Mouse (Mus musculus) layer of hippocampus, adult 9-11 months (tissue): ENCODE data around the gene Spag16.

Experiments used
- DNase-seq: peaks from one replicate; pipeline ENCODE4 v3.0.0; 2022

Spag16 gene

GRCm38 (mm10) chr1:70104683-70105082 lies 277.9 kb downstream of the Spag16 start:
- DNase-seq: no peak

GRCm38 (mm10) chr1:70116212-70116982 lies 289.6 kb downstream of the Spag16 start:
- DNase-seq: no peak

DNA sequence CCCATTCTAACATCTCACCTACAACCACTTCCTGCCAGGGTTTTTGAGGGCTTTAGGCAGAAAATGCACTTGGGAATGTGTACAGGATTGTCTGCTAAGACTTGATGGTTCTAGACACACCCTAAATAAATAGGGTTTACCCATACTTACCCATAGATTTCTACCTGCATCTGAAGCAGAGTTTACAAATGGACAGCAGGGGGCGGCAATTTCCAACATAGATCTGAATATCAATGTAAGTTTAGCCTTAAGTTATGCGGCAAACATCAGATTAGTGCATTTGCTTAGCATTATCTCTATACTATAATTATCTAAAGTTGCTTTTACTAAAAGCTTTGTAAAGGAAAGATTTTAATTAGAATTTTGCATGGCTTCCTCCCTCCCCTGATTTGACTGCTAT lies 301.3 kb downstream of the Spag16 start:
- no peak for DNase-seq

- no peak for DNase-seq
Measured at GRCm38 (mm10) chr1:70135547-70135946, 308.8 kb downstream of the Spag16 start.

- no peak for DNase-seq
Measured at GRCm38 (mm10) chr1:70165343-70166158, 338.8 kb downstream of the Spag16 start.

GRCm38 (mm10) chr1:70180123-70180741 lies 353.5 kb downstream of the Spag16 start:
- no peak for DNase-seq

- DNase-seq: no peak
Measured at GRCm38 (mm10) chr1:70264815-70265214, 438.0 kb downstream of the Spag16 start.

DNA sequence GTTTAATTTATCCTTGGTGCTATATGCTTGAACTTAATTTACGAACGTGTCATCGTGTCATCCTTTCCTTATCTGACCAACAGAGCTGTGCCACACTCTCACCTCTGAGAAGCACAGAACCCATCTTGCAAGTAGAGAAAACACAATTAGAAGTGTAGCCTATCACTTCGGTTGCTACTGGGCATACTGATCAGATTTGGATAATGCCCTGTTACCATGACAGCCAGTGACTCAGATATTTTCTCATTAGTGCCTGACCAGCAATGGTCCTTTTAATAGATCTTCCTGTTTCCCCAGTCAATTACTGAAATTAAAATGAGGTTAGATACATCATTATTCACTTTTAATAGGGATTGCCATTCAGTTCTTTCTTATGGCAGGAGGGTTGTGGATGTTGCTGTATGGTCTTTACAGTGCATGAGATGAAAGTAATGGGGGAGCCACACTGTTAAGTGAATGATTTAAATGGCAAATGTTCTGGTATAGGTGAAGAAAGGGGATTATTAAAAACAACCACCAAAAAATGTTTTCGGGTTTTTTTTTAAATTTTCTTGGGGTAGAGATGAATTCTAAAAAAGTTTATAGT lies 439.2 kb downstream of the Spag16 start:
- DNase-seq: peak; percentile 12

DNA sequence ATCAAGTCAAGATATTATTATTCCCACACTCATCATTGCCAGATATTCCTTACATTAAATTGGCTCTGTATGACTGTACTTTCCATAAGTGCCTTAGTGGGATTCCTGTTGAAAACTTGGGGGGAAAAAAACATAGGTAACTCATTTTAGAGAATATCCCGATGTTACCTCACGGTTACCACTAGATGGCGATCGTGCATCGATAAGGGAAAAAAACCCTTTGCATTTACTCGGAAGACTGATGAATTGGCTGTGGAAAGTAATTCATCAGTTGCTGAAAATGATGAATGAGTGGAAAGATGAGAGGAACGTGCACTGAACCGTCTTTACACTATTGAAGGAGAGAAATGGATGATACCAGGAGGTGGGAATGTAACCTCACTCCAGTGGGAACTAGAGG lies 443.4 kb downstream of the Spag16 start:
- no peak for DNase-seq

DNA sequence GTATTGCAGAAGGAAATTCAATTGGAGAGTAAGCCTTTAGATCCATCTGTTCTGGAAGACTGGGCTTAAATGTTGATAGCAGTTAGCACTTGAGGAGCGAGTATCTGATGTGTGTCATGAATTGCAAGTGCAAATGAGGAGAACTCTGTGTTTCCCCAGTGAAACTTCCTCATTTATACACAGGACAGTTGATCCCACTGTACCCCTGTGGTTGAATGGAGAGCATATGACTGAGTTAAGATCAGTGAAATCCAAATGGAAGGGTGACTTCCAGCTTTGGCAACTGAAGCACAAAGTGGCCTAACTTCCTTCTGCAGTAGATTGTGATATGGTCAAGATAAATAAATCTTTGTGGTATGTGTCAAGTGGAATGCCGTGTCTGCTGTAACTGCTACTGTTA lies 446.0 kb downstream of the Spag16 start:
- no peak for DNase-seq

DNA sequence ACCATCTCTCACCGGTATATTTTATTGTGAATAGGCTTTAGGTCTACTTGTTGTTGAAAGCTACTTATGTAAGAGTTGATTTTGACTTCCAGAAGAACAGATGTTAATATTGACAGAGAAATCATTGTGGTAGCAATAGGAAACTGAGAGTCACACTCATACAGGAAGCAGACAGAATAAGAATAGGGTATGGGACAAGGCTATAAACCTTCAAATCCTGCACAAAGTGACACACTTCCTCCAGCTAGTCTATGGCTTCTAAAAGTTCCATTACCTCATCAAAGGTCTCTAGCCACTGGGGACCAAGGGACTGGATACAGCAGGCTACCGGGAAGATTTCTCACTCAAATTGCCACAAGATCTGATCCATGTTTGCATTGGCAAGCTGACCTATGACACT lies 452.5 kb downstream of the Spag16 start:
- no peak for DNase-seq

DNA sequence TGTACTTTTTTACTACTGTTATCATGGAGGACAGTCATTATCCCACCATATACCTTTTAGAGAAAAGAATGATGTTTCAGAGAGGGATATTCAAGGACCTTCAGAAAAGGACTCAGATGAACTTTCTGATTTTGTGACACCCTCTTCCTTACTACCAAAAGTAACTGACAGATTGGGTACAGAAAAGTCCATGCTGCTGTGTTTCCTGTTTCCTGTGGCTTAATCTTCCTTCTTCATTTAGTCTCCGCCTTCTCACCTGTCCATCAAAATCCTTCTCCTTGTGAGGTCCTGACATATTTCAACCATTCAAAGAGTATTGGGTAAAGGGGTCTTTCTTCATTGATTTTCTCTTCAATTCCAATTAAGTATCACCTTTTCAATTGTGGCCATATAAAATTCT lies 456.6 kb downstream of the Spag16 start:
- no peak for DNase-seq

- no peak for DNase-seq
Measured at GRCm38 (mm10) chr1:70284140-70284539, 457.4 kb downstream of the Spag16 start.

DNA sequence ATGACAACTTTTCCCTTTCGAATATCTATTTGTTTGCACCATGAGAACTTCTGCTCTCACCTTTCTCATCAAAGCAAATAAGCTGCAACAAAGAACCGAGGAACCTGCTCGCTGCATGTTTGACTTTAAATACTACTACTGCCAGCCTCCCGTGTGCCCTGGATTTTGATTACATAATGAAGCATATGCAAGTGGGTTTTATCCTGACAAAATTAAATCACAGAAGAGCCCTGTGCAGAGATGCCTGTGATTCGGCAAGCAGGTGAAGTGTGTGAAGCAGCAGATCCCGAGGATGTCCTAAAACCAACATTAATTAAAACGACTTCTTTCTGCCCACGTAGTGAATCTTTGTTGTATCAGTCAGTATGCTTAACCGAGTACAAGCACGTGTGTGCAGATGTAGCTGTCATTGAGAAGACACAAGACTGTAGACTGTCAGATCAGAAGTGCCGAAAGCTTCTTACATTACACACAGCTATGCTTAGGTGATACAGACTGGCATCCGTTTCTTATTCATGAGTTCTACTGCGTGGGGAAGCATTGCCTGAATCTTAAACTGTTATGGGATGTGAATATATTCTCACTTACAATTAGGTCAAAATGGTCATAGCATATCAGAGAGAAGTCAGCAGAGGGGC lies 489.5 kb downstream of the Spag16 start:
- no peak for DNase-seq

DNA sequence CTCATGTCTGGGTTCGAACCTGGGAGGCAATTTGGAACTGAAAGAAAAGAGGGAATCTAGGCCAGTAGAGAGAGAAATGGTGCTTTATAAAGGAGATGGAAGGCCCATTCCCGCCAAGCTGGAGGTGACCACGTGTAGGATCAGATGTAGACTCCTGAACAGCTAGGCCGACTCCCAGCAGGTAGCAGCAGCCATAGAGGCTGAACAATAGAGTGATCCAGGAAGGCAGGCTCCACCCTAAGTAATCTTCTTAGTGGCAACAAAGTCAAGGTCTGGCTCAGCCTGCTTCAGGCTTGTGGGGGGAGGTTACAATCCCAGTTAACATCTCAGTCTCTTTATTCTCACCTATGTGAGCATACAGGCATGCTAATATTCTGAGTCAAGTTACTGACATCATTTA lies 494.2 kb downstream of the Spag16 start:
- DNase-seq: no peak

DNA sequence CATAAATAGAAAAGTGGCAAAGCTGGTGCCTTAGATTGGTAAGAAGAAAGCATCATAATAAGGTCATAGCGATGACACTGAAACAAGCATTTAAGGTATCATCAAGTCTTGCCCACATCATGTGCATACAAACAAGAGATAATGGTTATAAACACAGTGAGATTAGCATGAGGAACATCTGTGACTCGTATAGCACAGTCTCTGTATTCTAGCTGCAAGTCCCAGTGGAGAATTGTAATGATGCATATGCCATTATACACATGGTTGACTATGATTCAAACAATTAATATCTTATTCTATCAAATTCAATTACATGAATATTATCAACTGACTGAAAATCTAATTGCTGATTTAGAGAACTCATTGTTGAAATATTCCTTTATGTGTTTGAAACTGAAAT lies 519.4 kb downstream of the Spag16 start:
- no peak for DNase-seq

- no peak for DNase-seq
Measured at GRCm38 (mm10) chr1:70351371-70351770, 524.6 kb downstream of the Spag16 start.

- no peak for DNase-seq
Measured at GRCm38 (mm10) chr1:70354014-70354413, 527.2 kb downstream of the Spag16 start.

DNA sequence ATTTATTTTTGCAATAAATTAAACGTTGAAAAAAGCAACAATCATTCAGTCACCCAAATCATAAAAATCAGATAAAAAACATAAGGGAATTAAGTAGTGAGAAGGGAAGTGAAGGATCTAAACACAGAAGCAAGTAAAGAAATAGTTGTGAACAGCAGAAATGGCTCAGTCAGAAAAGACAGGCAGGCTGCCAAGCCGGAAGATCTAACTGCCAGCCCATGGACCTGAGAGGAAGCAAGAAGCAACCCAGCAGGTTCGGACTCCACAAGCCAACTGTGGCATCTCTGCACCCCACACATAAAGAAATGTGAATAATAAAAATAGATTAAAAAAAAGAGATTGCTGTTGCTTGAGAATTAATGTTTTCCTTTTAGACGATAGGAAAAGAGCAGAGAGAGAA lies 545.0 kb downstream of the Spag16 start:
- no peak for DNase-seq

DNA sequence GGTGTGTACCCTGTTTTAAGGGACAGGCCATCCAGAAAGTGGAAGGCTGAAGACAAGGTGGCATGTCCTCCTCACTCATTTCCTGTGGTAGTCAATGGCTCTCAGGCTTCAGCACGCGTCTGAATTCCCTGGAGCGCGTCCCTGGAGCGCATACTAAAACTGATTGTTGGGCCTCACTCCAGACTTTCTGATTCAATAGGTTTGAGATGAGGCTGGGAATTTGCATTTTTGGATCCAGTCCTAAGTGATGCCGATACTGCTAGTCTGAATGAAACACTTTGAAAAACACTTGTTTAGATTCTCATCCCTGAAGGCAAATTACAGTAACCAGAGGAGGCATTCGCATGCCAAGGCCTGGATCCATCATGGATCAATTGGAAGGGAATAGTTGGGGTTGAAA lies 553.3 kb downstream of the Spag16 start:
- DNase-seq: peak; percentile 7

DNA sequence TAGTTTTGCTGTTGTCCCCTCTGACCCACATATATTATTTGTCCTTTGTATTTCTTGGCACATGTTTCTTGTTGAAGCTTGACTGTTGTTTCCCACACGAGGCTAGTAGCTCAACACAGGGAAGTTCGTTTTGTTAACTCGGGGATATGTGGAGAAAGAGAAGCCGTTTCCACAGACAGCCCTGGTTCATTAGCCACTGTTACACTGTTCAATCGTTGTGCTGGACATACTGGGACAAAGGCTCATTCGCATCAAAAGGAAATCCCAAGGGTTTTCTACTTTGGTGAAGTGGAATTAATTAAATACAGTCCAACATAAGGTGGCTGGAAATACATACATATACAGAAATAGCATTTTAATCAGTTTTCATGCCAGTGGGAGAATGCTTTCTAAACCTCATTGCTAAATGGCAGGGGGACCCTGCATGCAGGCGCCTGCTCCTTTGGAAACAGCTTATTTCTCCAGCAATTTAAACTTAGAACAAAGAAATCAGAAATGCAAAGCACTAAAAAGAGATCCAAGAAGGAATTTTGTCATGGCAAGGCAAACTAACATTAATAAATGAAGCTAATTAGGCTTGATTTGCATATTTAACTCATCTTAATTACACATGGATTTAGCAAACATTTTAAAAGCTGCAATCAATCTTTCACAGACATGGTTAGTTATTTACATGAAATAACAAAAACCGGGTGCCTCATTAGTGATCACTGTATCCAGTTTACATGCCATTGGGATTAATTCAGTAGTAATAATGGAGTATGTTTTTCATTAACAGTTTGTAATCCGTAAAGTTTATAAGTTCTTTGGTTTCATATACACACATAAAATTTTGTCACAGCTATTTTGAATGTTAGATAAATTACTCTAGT lies 615.7 kb downstream of the Spag16 start:
- DNase-seq: no peak

GRCm38 (mm10) chr1:70479864-70480263 lies 653.1 kb downstream of the Spag16 start:
- DNase-seq: no peak
